Mouse (Mus musculus): Measurements from ENCODE around the gene Olfr773. TPM values are rescaled to one million over a fixed set of nuclear protein-coding genes. Genes with fewer than 3 reads are reported as not detected.
"Not testable (repeated sequence)": the region's sequence is repeated elsewhere in the genome, so short reads cannot be mapped to it uniquely, and the experiment has no call there.

Olfr773 gene
- not detected for total RNA-seq (2021)
- long read RNA-seq, experiment 1 = 0 reads
- long read RNA-seq, experiment 2 = 0 reads

DNA sequence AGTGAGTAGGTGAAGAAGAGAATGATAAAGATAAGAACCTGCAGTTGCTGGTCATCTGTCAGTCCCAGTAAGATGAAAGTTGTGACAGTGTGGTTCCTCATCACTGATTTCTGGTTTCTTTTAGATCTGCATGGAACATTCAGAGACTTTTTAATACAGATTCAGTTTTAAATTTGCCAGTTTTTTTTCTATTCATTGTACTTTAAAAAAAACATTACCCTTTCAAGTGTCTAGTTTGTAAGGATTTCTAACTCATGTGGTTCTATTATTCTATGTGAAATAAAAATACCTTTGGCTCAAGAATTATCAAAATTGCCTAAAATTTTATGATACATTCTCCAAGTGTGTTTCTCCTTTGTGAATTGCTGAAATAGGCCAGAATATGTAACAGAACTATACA, at the start of gene Olfr773:
Gene Olfr773, minus strand, starts transcription at position 101 of the 400 bp plus-strand sequence.
- DNase-seq (ENCODE audit: extremely low spot score in 1 of 2, low spot score in 2 of 2); H3K27ac ChIP-seq; H3K4me3 ChIP-seq; intact Hi-C loops (cut with DNase I): not testable (repeated sequence)

DNA sequence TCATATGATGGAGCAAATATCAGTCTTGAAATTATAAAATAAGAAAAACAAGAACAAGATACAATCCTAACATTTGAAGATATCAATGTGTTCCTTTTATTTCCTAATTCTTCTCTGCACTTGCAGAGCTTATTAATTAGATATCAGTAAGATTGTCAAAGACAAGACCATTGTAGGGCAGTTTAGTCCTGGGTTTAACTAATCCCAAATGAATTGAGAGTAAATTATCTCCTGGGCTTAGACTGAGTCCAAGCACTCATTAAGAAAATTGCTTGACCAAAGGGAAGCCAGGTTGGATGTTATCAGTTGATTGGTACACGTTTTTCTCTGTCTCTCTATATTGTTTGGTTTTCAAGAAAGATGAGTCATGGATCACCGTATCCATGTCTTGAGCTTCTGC, 48.7 kb upstream of the Olfr773 start, which contains the start of gene Olfr774:
Gene Olfr774, plus strand, starts transcription at position 301 of the 400 bp plus-strand sequence.
- H3K4me3 ChIP-seq = no peak within 1 kb of the TSS
- no peak for DNase-seq (ENCODE audit: extremely low spot score in 1 of 2, low spot score in 2 of 2)
- intact Hi-C loops (cut with DNase I) = no loop called here
- TF ChIP-seq CTCF (IDR thresholded peaks at IDR 0.05) = no peak
- H3K27ac ChIP-seq = no peak within 1 kb of the TSS

DNA sequence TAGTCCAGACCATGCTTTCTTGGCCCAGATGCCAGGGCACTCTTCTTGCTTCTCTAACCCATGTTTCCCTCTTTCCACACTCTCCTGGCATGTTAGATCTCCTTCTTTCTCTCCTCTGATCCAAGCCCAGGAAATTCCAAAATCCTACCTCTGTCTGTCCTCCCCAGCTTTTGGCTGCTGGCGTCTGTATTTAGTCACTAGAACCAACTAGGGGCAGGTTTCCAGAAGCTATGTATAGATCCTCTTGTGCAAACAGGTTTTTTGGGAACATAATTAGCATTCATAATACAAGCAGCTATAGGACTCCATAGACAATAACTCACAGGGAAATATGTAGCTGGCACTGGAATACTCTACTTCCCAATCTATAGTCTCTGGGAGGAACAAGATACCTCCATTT, 43.5 kb upstream of the Olfr773 start:
- H3K4me3 ChIP-seq = no peak overlapping the region
- intact Hi-C loops (cut with DNase I) = no loop called here
- H3K27ac ChIP-seq = no peak overlapping the region
- DNase-seq (ENCODE audit: extremely low spot score in 1 of 2, low spot score in 2 of 2) = peak in 1 of 2 experiments; percentile 11
- TF ChIP-seq CTCF (IDR thresholded peaks at IDR 0.05) = no peak

DNA sequence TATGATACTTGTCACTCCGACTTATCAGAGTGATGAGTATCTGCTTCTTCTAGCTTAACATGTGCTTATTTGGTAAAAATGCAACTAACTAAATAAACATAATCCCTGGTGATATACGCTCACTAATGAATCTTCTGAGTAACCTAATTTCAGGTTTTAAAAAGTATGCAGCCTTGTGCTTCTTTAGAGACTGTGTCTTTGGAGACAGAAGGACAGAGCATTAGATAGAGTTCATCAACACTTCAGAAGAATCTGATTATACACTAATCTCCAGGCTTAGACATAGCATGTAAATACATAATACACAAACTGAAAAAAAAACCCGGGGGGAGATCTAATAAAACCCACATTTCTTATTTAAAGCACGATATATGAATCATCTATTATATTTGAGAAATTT, 9.4 kb downstream of the Olfr773 start, which contains the start of gene Olfr772:
Gene Olfr772, minus strand, starts transcription at position 101 of the 400 bp plus-strand sequence.
- DNase-seq (ENCODE audit: extremely low spot score in 1 of 2, low spot score in 2 of 2); H3K27ac ChIP-seq; intact Hi-C loops (cut with DNase I); H3K4me3 ChIP-seq: not testable (repeated sequence)

DNA sequence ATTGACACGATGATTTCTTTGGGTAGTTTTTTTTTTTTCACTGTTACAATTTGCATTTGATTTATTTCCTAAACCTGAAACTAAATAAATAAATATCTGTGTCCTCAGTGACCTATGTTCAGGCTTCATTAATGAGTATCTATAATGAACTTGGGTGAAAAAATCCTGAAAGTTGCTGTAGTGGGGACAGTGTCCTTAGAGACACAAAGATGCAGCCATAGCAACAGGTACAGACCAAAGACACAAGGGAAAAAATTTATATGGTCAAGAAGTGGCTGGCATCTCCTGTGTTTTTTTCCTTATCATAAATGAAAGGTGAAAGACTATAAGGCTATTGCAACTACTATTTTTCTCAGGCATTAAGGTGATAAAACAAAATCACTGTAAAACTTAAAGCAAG, 22.6 kb downstream of the Olfr773 start, which contains the start of gene Olfr771:
Gene Olfr771, minus strand, starts transcription at position 101 of the 400 bp plus-strand sequence.
- DNase-seq (ENCODE audit: extremely low spot score in 1 of 2, low spot score in 2 of 2) = no peak
- intact Hi-C loops (cut with DNase I) = no loop called here
- no peak within 1 kb of the TSS for H3K4me3 ChIP-seq
- TF ChIP-seq CTCF (IDR thresholded peaks at IDR 0.05) = no peak
- H3K27ac ChIP-seq = no peak within 1 kb of the TSS

DNA sequence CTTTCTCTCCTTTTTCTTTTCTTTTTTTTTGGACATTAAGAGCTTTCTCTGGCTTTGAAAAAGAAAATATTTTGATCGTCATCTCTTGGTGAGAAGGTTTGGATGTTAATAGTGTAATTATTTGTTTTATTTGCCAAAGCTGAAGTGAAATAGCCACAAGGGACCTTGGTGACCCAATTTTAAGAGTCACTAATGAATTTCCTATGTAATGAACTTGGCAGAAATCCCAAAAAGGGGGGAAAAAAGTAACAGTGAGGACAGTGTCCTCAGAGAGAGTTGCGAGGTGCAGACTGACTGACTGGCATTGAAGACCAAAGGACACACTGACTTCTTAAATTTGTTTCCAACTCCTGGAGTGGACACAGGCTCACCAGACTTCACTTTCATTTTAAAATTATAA, 48.3 kb downstream of the Olfr773 start, which contains the start of gene Olfr770:
Gene Olfr770, minus strand, starts transcription at position 101 of the 400 bp plus-strand sequence.
- intact Hi-C loops (cut with DNase I) = no loop called here
- Histone ChIP-seq H3K27ac (no peak within 1 kb of the TSS), H3K4me3 (no peak within 1 kb of the TSS)
- DNase-seq (ENCODE audit: extremely low spot score in 1 of 2, low spot score in 2 of 2) = no peak
- no peak for TF ChIP-seq CTCF (IDR thresholded peaks at IDR 0.05)

Other genes with a start within 250 kb of the Olfr773 start
- not detected for gene Mettl7b, start 226.4 kb downstream of the Olfr773 start, total RNA-seq (2021)
- gene Olfr9, start 198.0 kb downstream of the Olfr773 start, total RNA-seq (2021) = not detected
- gene Olfr763, start 176.6 kb downstream of the Olfr773 start, total RNA-seq (2021) = not detected
- gene Olfr764-ps1, start 147.5 kb downstream of the Olfr773 start, total RNA-seq (2021) = not detected
- gene Olfr765, start 137.4 kb downstream of the Olfr773 start, total RNA-seq (2021) = not detected
- not detected for gene Olfr766-ps1, start 118.4 kb downstream of the Olfr773 start, total RNA-seq (2021)
- gene Olfr767, start 104.5 kb downstream of the Olfr773 start, total RNA-seq (2021) = not detected
- not detected for gene Olfr768, start 88.0 kb downstream of the Olfr773 start, total RNA-seq (2021)
- not detected for gene Olfr769, start 69.6 kb downstream of the Olfr773 start, total RNA-seq (2021)
- not detected for gene Olfr770, start 48.4 kb downstream of the Olfr773 start, total RNA-seq (2021)
- gene Olfr771, start 22.7 kb downstream of the Olfr773 start, total RNA-seq (2021) = not detected
- not detected for gene Olfr772, start 9.5 kb downstream of the Olfr773 start, total RNA-seq (2021)
- gene Olfr774, start 48.8 kb upstream of the Olfr773 start, total RNA-seq (2021) = not detected
- under 1 TPM; 0.09 to 0.16 TPM for gene Olfr775, start 61.0 kb upstream of the Olfr773 start, total RNA-seq (2021)
- not detected for gene Olfr776, start 71.7 kb upstream of the Olfr773 start, total RNA-seq (2021)
- gene Olfr777, start 84.1 kb upstream of the Olfr773 start, total RNA-seq (2021) = not detected
- gene Olfr780, start 130.7 kb upstream of the Olfr773 start, total RNA-seq (2021) = not detected
- not detected for gene Olfr781, start 141.4 kb upstream of the Olfr773 start, total RNA-seq (2021)
- gene Olfr782, start 161.4 kb upstream of the Olfr773 start, total RNA-seq (2021) = not detected
- under 1 TPM in 1 of 2 experiments, not detected in 1; 0.21 TPM for gene Olfr784, start 196.7 kb upstream of the Olfr773 start, total RNA-seq (2021)
- not detected for gene Olfr785, start 218.0 kb upstream of the Olfr773 start, total RNA-seq (2021)
- not detected for gene Olfr786, start 239.9 kb upstream of the Olfr773 start, total RNA-seq (2021)

Data from left cerebral cortex, adult 2 months (tissue).